Comparison of ENCODE assay signal across 20 mouse cellular contexts in the genomic region with DNA sequence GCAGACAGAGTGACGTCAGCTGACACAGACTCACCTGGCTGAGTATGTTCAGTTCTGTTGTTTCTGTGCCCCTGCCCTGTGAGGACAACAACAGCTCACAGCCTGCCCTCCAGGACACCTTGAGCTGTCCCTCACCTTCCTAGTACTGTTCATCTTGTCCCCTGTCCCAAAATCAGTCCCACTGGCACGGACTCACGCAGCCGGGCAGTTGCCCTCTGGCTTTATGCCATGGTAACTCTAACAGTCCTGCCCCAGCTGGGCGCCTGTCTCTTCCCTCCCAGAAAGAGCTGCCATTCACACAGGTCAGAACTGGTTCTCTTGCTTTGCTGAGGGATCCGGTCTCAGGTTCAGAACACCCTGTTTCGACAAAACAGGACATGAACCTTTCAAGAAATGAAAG. TPM values are rescaled to one million over a fixed set of nuclear protein-coding genes. Genes with fewer than 3 reads are reported as not detected.
DNase-seq lines count a peak whose midpoint lies in the region; ATAC-seq lines count a peak whose summit lies in the region.
"Had no signal": no experiment of that assay in that cellular context is flagged by ENCODE, and none has a peak within 500 bp of the region (broad histone marks: within the 10 kb centered on the region; RNA-seq: fewer than 3 reads in every experiment).

No protein-coding gene starts in this region.

- intact Hi-C loops in heart, postnatal 10 days (cut with DNase I) = no loop called here

- DNase-seq in gastrocnemius, adult 18-20 months (ENCODE audit: low spot score) = peak; percentile 79
- no peak for DNase-seq in gastrocnemius, postnatal 4 days (ENCODE audit: low spot score in 2 of 2)
- peak; percentile 35 to 44 for DNase-seq in heart, postnatal 10 days
- DNase-seq in heart, adult 9 months (ENCODE audit: low spot score in 2 of 2) = no peak
- peak; percentile 49 to 58 for DNase-seq in gastrocnemius, adult 8-10 months (ENCODE audit: low spot score in 2 of 2)
- DNase-seq in lung, postnatal 25 days (ENCODE audit: low spot score) = no peak
- DNase-seq: adrenal gland, adult 8-10 months; adrenal gland, postnatal 36 days; B cell, adult 2 months; cerebellum, adult 2 months; cerebellum, postnatal 14 days; embryo, embryonic 11 days had no signal

- 0 out of 2 replicates have a peak, but pooled peaks have one; percentile 8 for ATAC-seq in monocyte, adult 5-6 weeks (replicated peaks; ENCODE audit: insufficient number of reproducible peaks, low FRiP score, low TSS enrichment, poor library complexity, severe bottlenecking)
- ATAC-seq: CD4-positive, CD25-positive, alpha-beta regulatory T cell, adult 4 months; forebrain, embryonic 15.5 days; inflammation-experienced regulatory T-cells, adult 6 months; intestine, postnatal 0 days had no signal

RNA-seq across cellular contexts. Expression of gene Odf3l2, which starts 7.3 kb away (rescaled TPM):
- total RNA-seq in gastrocnemius, adult 18-20 months (2021) = 100 to 1,000 TPM in 1 of 2 experiments, 10 to 100 TPM in 1; 42.1 to 178 TPM
- total RNA-seq in gastrocnemius, postnatal 4 days (2021) = not detected
- total RNA-seq in heart, postnatal 10 days (2021) = not detected
- total RNA-seq in gastrocnemius, adult 8-10 months (2022) = 100 to 1,000 TPM in 1 of 4 experiments, 10 to 100 TPM in 3; 32.0 to 113 (median 56.6) TPM
- not detected in 3 replicates for total RNA-seq in monocyte, adult 5-6 weeks (2017)
- total RNA-seq: adrenal gland, adult 8-10 months; adrenal gland, postnatal 36 days; common myeloid progenitor, adult 5-6 weeks; heart, adult 2 months had no signal

RNA-seq across cellular contexts. Expression of gene Madcam1, which starts 11.6 kb away (rescaled TPM):
- not detected for total RNA-seq in gastrocnemius, adult 18-20 months (2021)
- total RNA-seq in gastrocnemius, postnatal 4 days (2021) = under 1 TPM in 1 of 2 experiments, not detected in 1; 0.39 TPM
- total RNA-seq in heart, postnatal 10 days (2021) = under 1 TPM; 0.24 to 0.60 TPM
- total RNA-seq in gastrocnemius, adult 8-10 months (2022) = not detected
- not detected in 3 replicates for total RNA-seq in monocyte, adult 5-6 weeks (2017)
- total RNA-seq: adrenal gland, adult 8-10 months; adrenal gland, postnatal 36 days; common myeloid progenitor, adult 5-6 weeks; G1E; heart, adult 2 months had no signal

RNA-seq across cellular contexts. Expression of gene Shc2, which starts 15.1 kb away (rescaled TPM):
- total RNA-seq in gastrocnemius, adult 18-20 months (2021) = 10 to 100 TPM in 1 of 2 experiments, 1 to 10 TPM in 1; 7.5 to 10.0 TPM
- 1 to 10 TPM; 5.8 to 5.9 TPM for total RNA-seq in gastrocnemius, postnatal 4 days (2021)
- 1 to 10 TPM; 4.5 to 4.8 TPM for total RNA-seq in heart, postnatal 10 days (2021)
- total RNA-seq in gastrocnemius, adult 8-10 months (2022) = 10 to 100 TPM in 2 of 4 experiments, 1 to 10 TPM in 2; 5.4 to 13.0 (median 8.7) TPM
- total RNA-seq in monocyte, adult 5-6 weeks (2017) = not detected in 3 replicates
- total RNA-seq: common myeloid progenitor, adult 5-6 weeks had no signal

RNA-seq across cellular contexts. Expression of gene Tpgs1, which starts 16.4 kb away (rescaled TPM):
- total RNA-seq in gastrocnemius, adult 18-20 months (2021) = 10 to 100 TPM; 19.1 to 19.7 TPM
- 10 to 100 TPM; 21.2 to 21.6 TPM for total RNA-seq in gastrocnemius, postnatal 4 days (2021)
- 10 to 100 TPM; 24.3 to 24.4 TPM for total RNA-seq in heart, postnatal 10 days (2021)
- total RNA-seq in gastrocnemius, adult 8-10 months (2022) = 10 to 100 TPM; 17.6 to 21.1 (median 20.1) TPM
- total RNA-seq in monocyte, adult 5-6 weeks (2017) = 8.9 to 28.4 TPM (median 25.4 TPM) in 3 replicates

RNA-seq across cellular contexts. Expression of gene Cdc34, which starts 29.2 kb away (rescaled TPM):
- 100 to 1,000 TPM; 388 to 419 TPM for total RNA-seq in gastrocnemius, adult 18-20 months (2021)
- total RNA-seq in gastrocnemius, postnatal 4 days (2021) = 100 to 1,000 TPM; 307 to 315 TPM
- 100 to 1,000 TPM; 152 to 159 TPM for total RNA-seq in heart, postnatal 10 days (2021)
- total RNA-seq in gastrocnemius, adult 8-10 months (2022) = 100 to 1,000 TPM; 381 to 451 (median 390) TPM
- total RNA-seq in monocyte, adult 5-6 weeks (2017) = 76.0 to 109 TPM (median 89.7 TPM) in 3 replicates

Comparison
In these comparisons a context has a peak if more than half of its experiments do, and no peak if none do; other contexts are left out.
1. DNase-seq: peak in gastrocnemius, adult 18-20 months (single experiment), heart, postnatal 10 days (2 of 2) and gastrocnemius, adult 8-10 months (2 of 2); none in gastrocnemius, postnatal 4 days (0 of 2), heart, adult 9 months (0 of 2) and lung, postnatal 25 days (single experiment).
2. RNA of gene Odf3l2, which starts 7.3 kb away (total RNA-seq): 42.1 to 178 TPM in gastrocnemius, adult 18-20 months and 32.0 to 113 TPM in gastrocnemius, adult 8-10 months; not detected in gastrocnemius, postnatal 4 days, not detected in heart, postnatal 10 days and not detected in monocyte, adult 5-6 weeks; every median in the first group is over 10 times any median in the second.